Mouse (Mus musculus): Measurements from ENCODE around the gene Kifc1. TPM values are rescaled to one million over a fixed set of nuclear protein-coding genes. Genes with fewer than 3 reads are reported as not detected.

Gene Kifc1
- polyA plus RNA-seq, 1 experiment from 2014 or later, result 2.6 TPM

DNA sequence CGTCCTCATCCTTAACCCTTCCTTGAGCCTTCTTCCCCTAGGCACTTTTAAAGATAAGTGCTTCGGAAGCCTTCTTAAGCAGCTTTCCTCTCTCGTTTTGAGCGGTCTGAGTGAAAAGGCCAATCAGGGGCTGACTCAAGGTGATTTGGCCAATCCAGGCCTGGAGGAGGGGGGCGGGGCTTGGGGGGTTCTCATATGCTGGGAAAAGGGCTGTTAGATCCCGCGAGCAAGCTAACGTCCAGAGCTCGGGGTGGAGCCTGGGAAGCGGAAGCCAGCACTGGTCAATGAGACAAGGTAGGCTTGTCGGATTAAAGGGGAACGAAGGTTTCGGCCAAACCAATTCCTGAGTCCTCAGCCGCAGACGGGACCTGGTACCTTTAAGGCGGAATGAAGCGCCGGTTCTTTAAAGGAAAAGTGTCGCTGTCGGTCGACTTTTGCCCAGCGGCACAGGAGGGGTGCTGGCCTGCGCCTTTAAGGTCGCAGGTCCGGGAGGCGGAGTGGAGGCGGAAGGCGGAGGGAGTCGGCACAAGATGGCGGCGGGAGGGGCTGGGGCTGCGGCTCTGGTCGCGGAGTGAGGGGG is 25.3 kb upstream of the Kifc1 start, which contains the start of the genes Tapbp and Zbtb22:
Gene Tapbp, plus strand, starts transcription at position 229 of the 580 bp plus-strand sequence.
Gene Zbtb22, plus strand, starts transcription at position 234 of the 580 bp plus-strand sequence.
- Histone ChIP-seq H3K9me3 (ENCODE audit: low read length) (no peaks in the 10 kb centered on the region), H3K4me2 (ENCODE audit: low read depth, low read length) (peak within 1 kb of the TSS; percentile 91), H3K4me1 (ENCODE audit: insufficient read depth) (peaks cover 28% of the 10 kb centered on the region)

DNA sequence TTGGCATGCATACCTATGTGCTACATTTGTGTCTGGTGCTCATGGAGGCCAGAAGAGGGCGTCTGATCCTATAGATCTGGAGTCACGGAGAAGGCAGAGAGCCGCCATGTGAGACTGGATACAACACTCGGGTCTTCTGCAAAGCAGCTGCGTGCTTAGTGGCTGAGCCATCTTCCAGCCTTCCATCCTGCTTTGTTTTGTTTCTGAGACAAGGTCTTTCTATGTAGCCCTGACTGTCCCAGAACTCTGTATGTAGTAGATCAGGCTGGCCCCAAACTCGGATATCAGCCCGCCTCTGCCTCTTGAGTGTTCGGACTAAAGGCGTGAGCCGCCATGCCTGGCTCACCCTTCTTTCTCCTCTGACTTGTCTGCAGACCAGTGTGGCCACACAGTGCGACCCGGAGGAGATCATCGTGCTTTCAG is 24.5 kb upstream of the Kifc1 start:
- Histone ChIP-seq H3K4me3 (ENCODE audit: low read depth, low read length) (peak overlapping the region; percentile 73), H3K9me3 (ENCODE audit: low read length) (no peaks in the 10 kb centered on the region), H3K9ac (replicated peaks) (no peak overlapping the region), H3K4me1 (ENCODE audit: insufficient read depth) (peaks cover 34% of the 10 kb centered on the region), H3K4me2 (ENCODE audit: low read depth, low read length) (peak overlapping the region; percentile 91), H3K36me3 (replicated peaks; ENCODE audit: insufficient read depth, low read length) (peaks cover 53% of the 10 kb centered on the region), H3K27ac (ENCODE audit: low read depth) (peak overlapping the region; percentile 79; the same call in 1 of the 2 replicates), H3K27me3 (ENCODE audit: insufficient read depth, low read length) (no peaks in the 10 kb centered on the region)
- TF ChIP-seq EP300 (IDR thresholded peaks at IDR 0.05; ENCODE audit: low read depth) (no peak), CTCF (IDR thresholded peaks at IDR 0.05; ENCODE audit: low read depth) (peak; percentile 59)
- 73% methylated on average over 13 of the region's 13 CpGs for WGBS (ENCODE audit: insufficient replicate concordance)
- ATAC-seq, result no peak
- DNase-seq, result no peak

More for the DNA sequence above, 25.3 kb upstream of the Kifc1 start, which contains the start of the genes Tapbp and Zbtb22:
- H3K27me3 ChIP-seq (ENCODE audit: insufficient read depth, low read length), result no peaks in the 10 kb centered on the region
- DNase-seq, result peak; percentile 98
- WGBS (ENCODE audit: insufficient replicate concordance), result 0% methylated on average over 33 of the region's 34 CpGs
- peak within 1 kb of the TSS; percentile 79 for H3K27ac ChIP-seq (ENCODE audit: low read depth)
- no peak for TF ChIP-seq CTCF (IDR thresholded peaks at IDR 0.05; ENCODE audit: low read depth)
- peak; percentile 69 for TF ChIP-seq EP300 (IDR thresholded peaks at IDR 0.05; ENCODE audit: low read depth)
- peak; percentile 88 for ATAC-seq
- peak within 1 kb of the TSS; percentile 59 for H3K9ac ChIP-seq (replicated peaks)
- H3K36me3 ChIP-seq (replicated peaks; ENCODE audit: insufficient read depth, low read length), result peaks cover 53% of the 10 kb centered on the region
- peak within 1 kb of the TSS; percentile 73 for H3K4me3 ChIP-seq (ENCODE audit: low read depth, low read length)

- TF ChIP-seq CTCF (IDR thresholded peaks at IDR 0.05; ENCODE audit: low read depth), result no peak
- H3K27me3 ChIP-seq (ENCODE audit: insufficient read depth, low read length), result no peaks in the 10 kb centered on the region
- H3K27ac ChIP-seq (ENCODE audit: low read depth), result no peak overlapping the region
- peaks cover 53% of the 10 kb centered on the region for H3K36me3 ChIP-seq (replicated peaks; ENCODE audit: insufficient read depth, low read length)
- DNase-seq (no peak), ATAC-seq (no peak)
- H3K4me1 ChIP-seq (ENCODE audit: insufficient read depth), result peaks cover 32% of the 10 kb centered on the region
- 89% methylated on average over 8 of the region's 8 CpGs for WGBS (ENCODE audit: insufficient replicate concordance)
- no peak overlapping the region for H3K4me2 ChIP-seq (ENCODE audit: low read depth, low read length)
- H3K9me3 ChIP-seq (ENCODE audit: low read length), result no peaks in the 10 kb centered on the region
- no peak overlapping the region for H3K4me3 ChIP-seq (ENCODE audit: low read depth, low read length)
- H3K9ac ChIP-seq (replicated peaks), result no peak overlapping the region
Measured at GRCm38 (mm10) chr17:33913905-33914304, 23.4 kb upstream of the Kifc1 start.

DNA sequence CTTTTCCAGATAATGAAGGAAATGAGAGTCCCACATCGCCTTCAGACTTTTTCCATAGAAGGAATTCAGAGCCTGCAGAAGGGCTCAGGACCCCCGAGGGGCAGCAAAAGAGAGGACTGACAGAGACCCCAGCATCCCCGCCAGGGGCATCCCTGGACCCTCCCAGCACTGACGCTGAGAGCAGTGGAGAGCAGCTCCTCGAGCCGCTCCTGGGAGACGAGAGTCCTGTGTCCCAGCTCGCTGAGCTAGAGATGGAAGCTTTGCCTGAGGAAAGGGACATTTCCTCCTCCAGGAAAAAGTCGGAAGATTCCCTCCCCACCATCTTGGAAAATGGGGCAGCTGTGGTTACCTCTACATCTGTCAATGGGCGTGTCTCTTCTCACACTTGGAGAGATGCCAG is 22.8 kb upstream of the Kifc1 start:
- Histone ChIP-seq H3K9me3 (ENCODE audit: low read length) (no peaks in the 10 kb centered on the region), H3K4me2 (ENCODE audit: low read depth, low read length) (no peak overlapping the region), H3K36me3 (replicated peaks; ENCODE audit: insufficient read depth, low read length) (peaks cover 52% of the 10 kb centered on the region), H3K27me3 (ENCODE audit: insufficient read depth, low read length) (no peaks in the 10 kb centered on the region), H3K9ac (replicated peaks) (no peak overlapping the region), H3K4me1 (ENCODE audit: insufficient read depth) (peaks cover 31% of the 10 kb centered on the region), H3K27ac (ENCODE audit: low read depth) (no peak overlapping the region), H3K4me3 (ENCODE audit: low read depth, low read length) (no peak overlapping the region)
- WGBS (ENCODE audit: insufficient replicate concordance), result 82% methylated on average over 10 of the region's 10 CpGs
- TF ChIP-seq CTCF (IDR thresholded peaks at IDR 0.05; ENCODE audit: low read depth), result no peak
- DNase-seq, result no peak
- ATAC-seq, result no peak

GRCm38 (mm10) chr17:33911813-33912414 is 21.5 kb upstream of the Kifc1 start:
- 91% methylated on average over 28 of the region's 28 CpGs for WGBS (ENCODE audit: insufficient replicate concordance)
- ATAC-seq (no peak), DNase-seq (no peak)
- H3K36me3 ChIP-seq (replicated peaks; ENCODE audit: insufficient read depth, low read length), result peaks cover 39% of the 10 kb centered on the region
- peaks cover 36% of the 10 kb centered on the region for H3K4me1 ChIP-seq (ENCODE audit: insufficient read depth)
- H3K9ac ChIP-seq (replicated peaks), result no peak overlapping the region
- H3K4me2 ChIP-seq (ENCODE audit: low read depth, low read length), result no peak overlapping the region
- no peak overlapping the region for H3K4me3 ChIP-seq (ENCODE audit: low read depth, low read length)
- no peaks in the 10 kb centered on the region for H3K27me3 ChIP-seq (ENCODE audit: insufficient read depth, low read length)
- TF ChIP-seq CTCF (IDR thresholded peaks at IDR 0.05; ENCODE audit: low read depth) (no peak), EP300 (IDR thresholded peaks at IDR 0.05; ENCODE audit: low read depth) (no peak)
- H3K9me3 ChIP-seq (ENCODE audit: low read length), result no peaks in the 10 kb centered on the region
- H3K27ac ChIP-seq (ENCODE audit: low read depth), result no peak overlapping the region

DNA sequence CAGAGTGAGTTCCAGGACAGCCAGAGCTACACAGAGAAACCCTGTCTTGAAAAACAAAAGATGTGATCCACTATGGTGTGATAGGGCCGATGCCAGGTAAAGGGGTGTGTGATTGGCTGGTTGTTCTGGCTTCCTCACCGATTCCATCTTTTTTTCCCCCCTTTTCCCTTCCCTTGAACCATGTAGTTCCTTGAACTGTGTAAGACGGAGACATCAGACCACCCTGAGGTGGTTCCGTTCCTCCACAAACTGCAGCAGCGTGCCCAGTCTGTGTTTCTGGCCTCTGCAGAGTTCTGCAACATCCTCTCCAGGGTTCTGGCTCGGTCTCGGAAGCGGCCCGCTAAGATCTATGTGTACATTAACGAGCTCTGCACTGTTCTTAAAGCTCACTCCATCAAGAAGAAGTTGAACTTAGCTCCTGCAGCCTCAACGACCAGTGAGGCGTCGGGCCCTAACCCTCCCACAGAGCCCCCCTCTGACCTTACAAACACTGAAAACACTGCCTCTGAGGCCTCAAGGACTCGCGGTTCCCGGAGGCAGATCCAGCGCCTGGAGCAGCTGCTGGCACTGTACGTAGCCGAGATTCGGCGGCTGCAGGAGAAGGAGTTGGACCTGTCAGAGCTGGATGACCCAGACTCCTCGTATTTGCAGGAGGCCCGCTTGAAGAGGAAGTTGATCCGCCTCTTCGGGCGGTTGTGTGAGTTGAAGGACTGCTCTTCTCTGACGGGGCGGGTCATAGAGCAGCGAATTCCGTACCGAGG is 20.8 kb upstream of the Kifc1 start:
- no peak overlapping the region for H3K27ac ChIP-seq (ENCODE audit: low read depth)
- H3K4me3 ChIP-seq (ENCODE audit: low read depth, low read length), result no peak overlapping the region
- peaks cover 38% of the 10 kb centered on the region for H3K36me3 ChIP-seq (replicated peaks; ENCODE audit: insufficient read depth, low read length)
- peak overlapping the region; percentile 97; the same call in 1 of the 2 replicates for H3K4me2 ChIP-seq (ENCODE audit: low read depth, low read length)
- TF ChIP-seq CTCF (IDR thresholded peaks at IDR 0.05; ENCODE audit: low read depth), result no peak
- no peak for TF ChIP-seq EP300 (IDR thresholded peaks at IDR 0.05; ENCODE audit: low read depth)
- no peak overlapping the region for H3K9ac ChIP-seq (replicated peaks)
- ATAC-seq (no peak), DNase-seq (no peak)
- H3K27me3 ChIP-seq (ENCODE audit: insufficient read depth, low read length), result no peaks in the 10 kb centered on the region
- WGBS (ENCODE audit: insufficient replicate concordance), result 89% methylated on average over 31 of the region's 31 CpGs
- H3K4me1 ChIP-seq (ENCODE audit: insufficient read depth), result peaks cover 29% of the 10 kb centered on the region
- no peaks in the 10 kb centered on the region for H3K9me3 ChIP-seq (ENCODE audit: low read length)

Data from liver, postnatal 0 days (tissue).